Mouse (Mus musculus): Measurements from ENCODE around the gene Dmpk.
"Not testable (repeated sequence)": the region's sequence is repeated elsewhere in the genome, so short reads cannot be mapped to it uniquely, and the experiment has no call there.

The Dmpk gene

GRCm38 (mm10) chr7:19083701-19084100 lies at the start of gene Dmpk:
Dmpk (plus strand) TSS chr7:19083849.
- no peak for DNase-seq (ENCODE audit: low spot score)

GRCm38 (mm10) chr7:19044616-19045015 lies 39.0 kb upstream of the Dmpk start:
- no peak for DNase-seq (ENCODE audit: low spot score)

- no peak for DNase-seq (ENCODE audit: low spot score)
Observed at GRCm38 (mm10) chr7:19046286-19047069, 37.2 kb upstream of the Dmpk start.

GRCm38 (mm10) chr7:19048006-19048527 lies 35.6 kb upstream of the Dmpk start:
- no peak for DNase-seq (ENCODE audit: low spot score)

- DNase-seq (ENCODE audit: low spot score) = no peak
Observed at GRCm38 (mm10) chr7:19049252-19049651, 34.4 kb upstream of the Dmpk start.

GRCm38 (mm10) chr7:19050172-19050571 lies 33.5 kb upstream of the Dmpk start:
- no peak for DNase-seq (ENCODE audit: low spot score)

- no peak for DNase-seq (ENCODE audit: low spot score)
Observed at GRCm38 (mm10) chr7:19051161-19051560, 32.5 kb upstream of the Dmpk start.

- DNase-seq (ENCODE audit: low spot score) = peak; percentile 51
Observed at GRCm38 (mm10) chr7:19052345-19053135, 31.1 kb upstream of the Dmpk start.

- DNase-seq (ENCODE audit: low spot score) = no peak
Observed at GRCm38 (mm10) chr7:19053136-19053532, 30.5 kb upstream of the Dmpk start.

GRCm38 (mm10) chr7:19054047-19054776 lies 29.4 kb upstream of the Dmpk start, which contains the start of gene Rsph6a:
Rsph6a (plus strand) TSS chr7:19054690.
- no peak for DNase-seq (ENCODE audit: low spot score)

- no peak for DNase-seq (ENCODE audit: low spot score)
Observed at GRCm38 (mm10) chr7:19054777-19055076, 28.9 kb upstream of the Dmpk start.

- no peak for DNase-seq (ENCODE audit: low spot score)
Observed at GRCm38 (mm10) chr7:19055108-19055507, 28.5 kb upstream of the Dmpk start.

- no peak for DNase-seq (ENCODE audit: low spot score)
Observed at GRCm38 (mm10) chr7:19057405-19057804, 26.2 kb upstream of the Dmpk start.

- DNase-seq (ENCODE audit: low spot score) = no peak
Observed at GRCm38 (mm10) chr7:19065896-19066295, 17.8 kb upstream of the Dmpk start.

GRCm38 (mm10) chr7:19067063-19067462 lies 16.6 kb upstream of the Dmpk start:
- DNase-seq (ENCODE audit: low spot score) = no peak

GRCm38 (mm10) chr7:19067935-19068334 lies 15.7 kb upstream of the Dmpk start:
- DNase-seq (ENCODE audit: low spot score) = no peak

- no peak for DNase-seq (ENCODE audit: low spot score)
Observed at GRCm38 (mm10) chr7:19068707-19069106, 14.9 kb upstream of the Dmpk start.

- no peak for DNase-seq (ENCODE audit: low spot score)
Observed at GRCm38 (mm10) chr7:19069500-19069899, 14.1 kb upstream of the Dmpk start.

GRCm38 (mm10) chr7:19071024-19071423 lies 12.6 kb upstream of the Dmpk start:
- not testable (repeated sequence) for DNase-seq (ENCODE audit: low spot score)

GRCm38 (mm10) chr7:19073504-19073903 lies 10.1 kb upstream of the Dmpk start:
- DNase-seq (ENCODE audit: low spot score) = no peak

- no peak for DNase-seq (ENCODE audit: low spot score)
Observed at GRCm38 (mm10) chr7:19074494-19074893, 9.2 kb upstream of the Dmpk start.

- DNase-seq (ENCODE audit: low spot score) = no peak
Observed at GRCm38 (mm10) chr7:19075231-19075630, 8.4 kb upstream of the Dmpk start.

Data from left cerebral cortex, adult 11 months (tissue).